Mouse (Mus musculus) lung, embryonic 16.5 days (tissue): ENCODE data around the gene Ret. TPM values are rescaled to one million over a fixed set of nuclear protein-coding genes. Genes with fewer than 3 reads are reported as not detected.
A peak's percentile ranks its signal among the peaks of the same experiment; 100 is the strongest.

Source experiments
- ATAC-seq: fragments of 200-750 bp; cut with Nextera tagmentation; 2 replicates; pipeline ENCODE4 v1.8.0; 2017; ENCODE audit warnings: low read depth, mild to moderate bottlenecking, moderate library complexity
- H3K27ac ChIP-seq: fragments of 300-500 bp; sonication (generic); 2 replicates; pipeline ENCODE4 v1.5.1; 2014; ENCODE audit warnings: mild to moderate bottlenecking, control low read depth, low read length
- H3K27me3 ChIP-seq: fragments of 300-500 bp; sonication (generic); 2 replicates; pipeline ENCODE4 v1.6.1; 2014; ENCODE audit warnings: low read depth, low read length, mixed read lengths; ENCODE audit not compliant: control insufficient read depth, insufficient read depth
- H3K36me3 ChIP-seq: fragments of 300-500 bp; sonication (generic); 2 replicates; pipeline ENCODE4 v1.6.1; 2014; ENCODE audit warnings: low read length; ENCODE audit not compliant: control insufficient read depth, insufficient read depth
- H3K4me1 ChIP-seq: fragments of 300-500 bp; sonication (generic); replicated peaks from 2 replicates; pipeline ENCODE4 v1.6.1; 2014; ENCODE audit warnings: low read length, mixed read lengths; ENCODE audit not compliant: control insufficient read depth, insufficient read depth
- H3K4me2 ChIP-seq: fragments of 300-500 bp; sonication (generic); 2 replicates; pipeline ENCODE4 v1.6.1; 2014; ENCODE audit warnings: low read depth, low read length, control low read depth
- H3K4me3 ChIP-seq: fragments of 300-500 bp; sonication (generic); 2 replicates; pipeline ENCODE4 v1.5.1; 2014; ENCODE audit warnings: mild to moderate bottlenecking, low read length, control low read depth
- H3K9ac ChIP-seq: fragments of 300-500 bp; sonication (generic); 2 replicates; pipeline ENCODE4 v1.6.1; 2014; ENCODE audit warnings: low read length, control low read depth
- H3K9me3 ChIP-seq: fragments of 300-500 bp; sonication (generic); 2 replicates; pipeline ENCODE4 v1.6.1; 2016; ENCODE audit warnings: low read length; ENCODE audit not compliant: control insufficient read depth
- WGBS: fragments of 180-500 bp; shearing (Covaris S2); extraction: QIAGEN DNeasy Blood & Tissue Kit; methylation state at CpG from one replicate; pipeline ENCODE4 v1.1.7; 2014; 5-methylcytosine and 5-hydroxymethylcytosine counted together
- polyA plus RNA-seq: library from polyadenylated mRNA; unstranded; fragments of >200 nt; fragmentation: Nextera tagmentation; extraction: Ambion mirVana; gene quantifications from 2 replicates; pipeline ENCODE4 v1.2.1, GENCODE M21; 2015

Ret gene
- polyA plus RNA-seq, 1 experiment from 2014 or later = 1.6 TPM

GRCm38 (mm10) chr6:118205176-118205890, 7.8 kb upstream of the Ret start:
- no peak for ATAC-seq
- no peak overlapping the region for H3K27ac ChIP-seq
- no peak overlapping the region for H3K4me2 ChIP-seq
- no peaks in the 10 kb centered on the region for H3K36me3 ChIP-seq
- no peak overlapping the region for H3K4me3 ChIP-seq
- no peaks in the 10 kb centered on the region for H3K4me1 ChIP-seq
- 37% methylated on average over 7 of the region's 7 CpGs for WGBS
- H3K9ac ChIP-seq = no peak overlapping the region
- no peaks in the 10 kb centered on the region for H3K9me3 ChIP-seq
- H3K27me3 ChIP-seq = no peaks in the 10 kb centered on the region; the same call in 1 of the 2 replicates

- peaks cover 5% of the 10 kb centered on the region for H3K27me3 ChIP-seq
- H3K36me3 ChIP-seq = no peaks in the 10 kb centered on the region
- ATAC-seq = no peak
- 90% methylated on average over 1 of the region's 1 CpGs for WGBS
- H3K4me3 ChIP-seq = no peak overlapping the region
- no peak overlapping the region for H3K9ac ChIP-seq
- no peaks in the 10 kb centered on the region for H3K4me1 ChIP-seq
- H3K27ac ChIP-seq = no peak overlapping the region
- H3K9me3 ChIP-seq = no peaks in the 10 kb centered on the region
- no peak overlapping the region for H3K4me2 ChIP-seq
These were observed 6.6 kb upstream of the Ret start for GRCm38 (mm10) chr6:118204112-118204511.

GRCm38 (mm10) chr6:118196751-118197439, 623 bp downstream of the Ret start:
- peak; percentile 84 for ATAC-seq
- H3K4me2 ChIP-seq = peak overlapping the region; percentile 100
- H3K27ac ChIP-seq = no peak overlapping the region
- H3K27me3 ChIP-seq = peaks cover 56% of the 10 kb centered on the region
- peaks cover 16% of the 10 kb centered on the region; the same call in 1 of the 2 replicates for H3K4me1 ChIP-seq
- no peaks in the 10 kb centered on the region for H3K36me3 ChIP-seq
- peak overlapping the region; percentile 64 for H3K4me3 ChIP-seq
- under 1% methylated on average over 80 of the region's 84 CpGs for WGBS
- no peaks in the 10 kb centered on the region for H3K9me3 ChIP-seq
- H3K9ac ChIP-seq = peak overlapping the region; percentile 46

GRCm38 (mm10) chr6:118195108-118195507, 2.4 kb downstream of the Ret start:
- Histone ChIP-seq H3K4me2 (no peak overlapping the region), H3K36me3 (no peaks in the 10 kb centered on the region), H3K27ac (no peak overlapping the region), H3K9ac (no peak overlapping the region), H3K9me3 (no peaks in the 10 kb centered on the region), H3K4me1 (peaks cover 18% of the 10 kb centered on the region; the same call in 1 of the 2 replicates), H3K4me3 (no peak overlapping the region), H3K27me3 (peaks cover 56% of the 10 kb centered on the region)
- WGBS = 32% methylated on average over 8 of the region's 8 CpGs
- no peak for ATAC-seq

GRCm38 (mm10) chr6:118192882-118193281, 4.6 kb downstream of the Ret start:
- Histone ChIP-seq H3K27ac (no peak overlapping the region), H3K9ac (no peak overlapping the region), H3K4me3 (no peak overlapping the region), H3K9me3 (no peaks in the 10 kb centered on the region), H3K4me2 (no peak overlapping the region), H3K36me3 (no peaks in the 10 kb centered on the region), H3K4me1 (peaks cover 18% of the 10 kb centered on the region; the same call in 1 of the 2 replicates), H3K27me3 (peaks cover 39% of the 10 kb centered on the region)
- ATAC-seq = no peak
- 24% methylated on average over 3 of the region's 3 CpGs for WGBS

GRCm38 (mm10) chr6:118192199-118192598, 5.3 kb downstream of the Ret start:
- Histone ChIP-seq H3K4me2 (no peak overlapping the region), H3K27me3 (peaks cover 32% of the 10 kb centered on the region)
- WGBS = 32% methylated on average over 4 of the region's 4 CpGs

GRCm38 (mm10) chr6:118189764-118190163, 7.8 kb downstream of the Ret start:
- ATAC-seq = no peak
- H3K4me3 ChIP-seq = no peak overlapping the region
- no peak overlapping the region for H3K27ac ChIP-seq
- WGBS = 56% methylated on average over 3 of the region's 3 CpGs
- no peaks in the 10 kb centered on the region for H3K36me3 ChIP-seq
- H3K4me2 ChIP-seq = no peak overlapping the region
- peaks cover 8% of the 10 kb centered on the region; the same call in 1 of the 2 replicates for H3K4me1 ChIP-seq
- H3K27me3 ChIP-seq = peaks cover 8% of the 10 kb centered on the region
- no peaks in the 10 kb centered on the region for H3K9me3 ChIP-seq
- H3K9ac ChIP-seq = no peak overlapping the region

More at GRCm38 (mm10) chr6:118192199-118192598, 5.3 kb downstream of the Ret start:
- Histone ChIP-seq H3K4me3 (no peak overlapping the region), H3K9me3 (no peaks in the 10 kb centered on the region), H3K36me3 (no peaks in the 10 kb centered on the region), H3K4me1 (peaks cover 14% of the 10 kb centered on the region; the same call in 1 of the 2 replicates), H3K27ac (no peak overlapping the region), H3K9ac (no peak overlapping the region)
- ATAC-seq = peak; percentile 53; the same call in 1 of the 2 replicates

GRCm38 (mm10) chr6:118188599-118188998, 8.9 kb downstream of the Ret start:
- Histone ChIP-seq H3K9me3 (no peaks in the 10 kb centered on the region), H3K9ac (no peak overlapping the region), H3K4me3 (no peak overlapping the region), H3K27me3 (no peaks in the 10 kb centered on the region), H3K4me2 (no peak overlapping the region), H3K27ac (no peak overlapping the region), H3K36me3 (no peaks in the 10 kb centered on the region), H3K4me1 (peaks cover 8% of the 10 kb centered on the region; the same call in 1 of the 2 replicates)
- no peak for ATAC-seq
- 77% methylated on average over 9 of the region's 9 CpGs for WGBS

- 81% methylated on average over 3 of the region's 3 CpGs for WGBS
- Histone ChIP-seq H3K36me3 (no peaks in the 10 kb centered on the region), H3K27ac (no peak overlapping the region), H3K9ac (no peak overlapping the region), H3K4me3 (no peak overlapping the region), H3K4me2 (no peak overlapping the region), H3K4me1 (peaks cover 4% of the 10 kb centered on the region; the same call in 1 of the 2 replicates), H3K27me3 (no peaks in the 10 kb centered on the region), H3K9me3 (no peaks in the 10 kb centered on the region)
- ATAC-seq = no peak
These were observed 10.3 kb downstream of the Ret start for GRCm38 (mm10) chr6:118187285-118187641.
